Mouse (Mus musculus): Measurements from ENCODE around the gene Tmem185b.

- no peak for TF ChIP-seq CTCF (IDR thresholded peaks at IDR 0.05; ENCODE audit: extremely low read depth, insufficient read length, insufficient replicate concordance, low read depth, low read length)
- TF ChIP-seq POLR2A (IDR thresholded peaks at IDR 0.05; ENCODE audit: low read depth, low read length), result no peak
Observed at GRCm38 (mm10) chr1:119495396-119495775, 30.6 kb upstream of the Tmem185b start.
